Mouse (Mus musculus) ES-Bruce4 (cell line): Measurements from ENCODE around the gene Slc35a2.

Experiments used
- CTCF ChIP-seq: IDR thresholded peaks from one replicate; pipeline ENCODE4 v1.8.1; 2011; ENCODE audit warnings: low read depth, low read length
- POLR2A ChIP-seq: IDR thresholded peaks from one replicate; pipeline ENCODE4 v1.8.1; 2011; ENCODE audit warnings: low read length; ENCODE audit not compliant: insufficient read depth

GRCm38 (mm10) chrX:7907735-7908134, 23.9 kb downstream of the Slc35a2 start, which contains the start of gene Gm10491:
- TF ChIP-seq POLR2A (no peak), CTCF (no peak)
